Mouse (Mus musculus) liver, embryonic 11.5 days (tissue): ENCODE data around the gene Cars. TPM values are rescaled to one million over a fixed set of nuclear protein-coding genes. Genes with fewer than 3 reads are reported as not detected.

Source experiments
- ATAC-seq: fragments of 200-750 bp; cut with Nextera tagmentation; replicated peaks from 2 replicates; pipeline ENCODE4 v1.8.0; 2017; ENCODE audit warnings: moderate number of reproducible peaks, mild to moderate bottlenecking, moderate TSS enrichment, moderate library complexity; ENCODE audit not compliant: low FRiP score
- DNase-seq: peaks from one replicate; pipeline ENCODE4 v3.0.0-alpha.2; 2017; ENCODE audit warnings: low spot score
- H3K27ac ChIP-seq: fragments of 300-500 bp; sonication (generic); 2 replicates; pipeline ENCODE4 v1.5.1; 2014; ENCODE audit warnings: mild to moderate bottlenecking, low read depth, low read length, control low read depth
- H3K27me3 ChIP-seq: fragments of 300-500 bp; sonication (generic); replicated peaks from 2 replicates; pipeline ENCODE4 v1.6.1; 2014; ENCODE audit warnings: low read length, mixed read lengths; ENCODE audit not compliant: control insufficient read depth, insufficient read depth
- H3K36me3 ChIP-seq: fragments of 300-500 bp; sonication (generic); 2 replicates; pipeline ENCODE4 v1.6.1; 2014; ENCODE audit warnings: mild to moderate bottlenecking, low read length, moderate library complexity, mixed read lengths; ENCODE audit not compliant: control insufficient read depth, insufficient read depth
- H3K4me1 ChIP-seq: fragments of 300-500 bp; sonication (generic); replicated peaks from 2 replicates; pipeline ENCODE4 v1.6.1; 2014; ENCODE audit warnings: low read length, mixed read lengths; ENCODE audit not compliant: control insufficient read depth, insufficient read depth
- H3K4me2 ChIP-seq: fragments of 300-500 bp; sonication (generic); 2 replicates; pipeline ENCODE4 v1.6.1; 2014; ENCODE audit warnings: mild to moderate bottlenecking, control low read depth, moderate library complexity
- H3K4me3 ChIP-seq: fragments of 300-500 bp; sonication (generic); 2 replicates; pipeline ENCODE4 v1.5.1; 2014; ENCODE audit warnings: low read depth, low read length, control low read depth
- H3K9ac ChIP-seq: fragments of 300-500 bp; sonication (generic); 2 replicates; pipeline ENCODE4 v1.6.1; 2014; ENCODE audit warnings: low read depth, low read length, control low read depth
- H3K9me3 ChIP-seq: fragments of 300-500 bp; sonication (generic); 2 replicates; pipeline ENCODE4 v1.6.1; 2016; ENCODE audit warnings: low read length, inconsistent platforms, mixed read lengths; ENCODE audit not compliant: control insufficient read depth
- WGBS: fragments of 180-500 bp; shearing (Covaris S2); extraction: QIAGEN DNeasy Blood & Tissue Kit; methylation state at CpG from one replicate; pipeline ENCODE4 v1.1.7; 2014; 5-methylcytosine and 5-hydroxymethylcytosine counted together
- polyA plus RNA-seq: library from polyadenylated mRNA; unstranded; fragments of >200 nt; fragmentation: Nextera tagmentation; extraction: Ambion mirVana; gene quantifications from 2 replicates; pipeline ENCODE4 v1.2.1, GENCODE M21; 2014

The Cars gene
- polyA plus RNA-seq, 1 experiment from 2014 or later: 100 TPM

DNA sequence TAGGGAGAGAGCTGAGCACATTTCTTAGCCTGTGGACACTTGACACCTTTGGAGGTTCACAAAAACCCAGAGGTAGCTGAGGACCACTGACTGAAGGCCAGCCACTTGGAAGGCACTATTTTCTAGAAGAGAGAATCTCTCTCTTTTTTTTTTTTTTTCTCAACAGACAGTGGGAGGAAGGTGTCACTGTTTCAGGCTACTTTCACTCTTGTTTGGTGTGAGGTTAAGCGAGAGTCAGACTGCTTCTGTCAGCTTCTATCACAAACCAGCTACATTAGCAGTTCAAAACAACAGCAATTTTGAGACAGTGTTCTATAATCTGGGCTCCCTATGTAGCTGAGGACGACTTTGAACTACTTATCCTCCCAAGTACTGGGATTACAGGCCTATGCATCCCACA, 26.3 kb upstream of the Cars start:
- no peaks in the 10 kb centered on the region for H3K36me3 ChIP-seq
- no peaks in the 10 kb centered on the region for H3K27me3 ChIP-seq
- WGBS: 58% methylated on average over 2 of the region's 2 CpGs
- ATAC-seq (no peak), DNase-seq (no peak)
- no peaks in the 10 kb centered on the region for H3K4me1 ChIP-seq
- H3K9ac ChIP-seq: no peak overlapping the region
- H3K9me3 ChIP-seq: no peaks in the 10 kb centered on the region
- no peak overlapping the region for H3K4me2 ChIP-seq
- no peak overlapping the region for H3K4me3 ChIP-seq
- no peak overlapping the region for H3K27ac ChIP-seq

DNA sequence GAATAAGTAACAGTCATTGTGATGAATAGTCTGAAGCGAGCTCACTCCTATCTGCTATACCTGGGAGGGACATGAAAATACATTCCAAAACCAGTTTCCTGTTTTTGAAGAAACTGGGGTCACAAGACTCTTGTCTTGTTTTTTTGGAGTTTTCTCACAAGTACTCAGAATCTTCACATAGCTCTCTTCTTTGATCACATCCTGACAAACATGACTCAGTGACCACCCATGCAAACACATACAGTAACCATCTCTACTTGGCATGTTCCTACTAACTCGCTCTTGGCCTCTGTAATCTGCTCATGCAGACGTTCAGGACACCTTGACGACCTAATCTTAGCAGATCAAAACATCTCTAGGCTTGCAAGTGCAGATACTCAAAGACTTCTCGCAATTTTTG, 25.3 kb upstream of the Cars start:
- H3K4me3 ChIP-seq: no peak overlapping the region
- H3K4me2 ChIP-seq: no peak overlapping the region
- 55% methylated on average over 5 of the region's 5 CpGs for WGBS
- H3K27ac ChIP-seq: no peak overlapping the region
- H3K9ac ChIP-seq: no peak overlapping the region
- H3K4me1 ChIP-seq: no peaks in the 10 kb centered on the region
- ATAC-seq (no peak), DNase-seq (no peak)
- H3K9me3 ChIP-seq: no peaks in the 10 kb centered on the region
- no peaks in the 10 kb centered on the region for H3K36me3 ChIP-seq
- H3K27me3 ChIP-seq: no peaks in the 10 kb centered on the region

DNA sequence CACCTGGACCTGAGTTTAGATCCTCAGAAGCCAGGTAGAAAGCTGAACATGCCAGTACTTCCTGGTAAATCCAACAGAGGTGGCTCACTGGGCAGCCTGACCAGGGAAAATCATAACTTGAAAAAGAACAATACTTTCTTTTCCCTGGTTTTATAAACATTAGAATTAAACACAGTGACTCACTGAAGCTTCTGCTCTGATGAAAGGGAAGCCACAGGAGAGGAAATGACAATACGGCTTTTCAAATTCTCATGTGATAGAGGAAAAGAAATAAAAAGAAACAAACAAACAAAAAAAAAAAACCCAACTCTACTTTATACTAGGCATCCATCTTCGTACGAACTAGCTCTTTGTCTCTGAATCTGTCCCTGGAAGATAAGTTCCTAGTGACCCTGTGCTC, 24.7 kb upstream of the Cars start:
- no peaks in the 10 kb centered on the region for H3K9me3 ChIP-seq
- ATAC-seq: no peak
- no peak for DNase-seq
- no peaks in the 10 kb centered on the region for H3K27me3 ChIP-seq
- H3K4me1 ChIP-seq: no peaks in the 10 kb centered on the region
- 66% methylated on average over 3 of the region's 3 CpGs for WGBS
- no peak overlapping the region for H3K4me3 ChIP-seq
- no peak overlapping the region for H3K4me2 ChIP-seq
- H3K9ac ChIP-seq: no peak overlapping the region
- H3K27ac ChIP-seq: no peak overlapping the region
- no peaks in the 10 kb centered on the region for H3K36me3 ChIP-seq

DNA sequence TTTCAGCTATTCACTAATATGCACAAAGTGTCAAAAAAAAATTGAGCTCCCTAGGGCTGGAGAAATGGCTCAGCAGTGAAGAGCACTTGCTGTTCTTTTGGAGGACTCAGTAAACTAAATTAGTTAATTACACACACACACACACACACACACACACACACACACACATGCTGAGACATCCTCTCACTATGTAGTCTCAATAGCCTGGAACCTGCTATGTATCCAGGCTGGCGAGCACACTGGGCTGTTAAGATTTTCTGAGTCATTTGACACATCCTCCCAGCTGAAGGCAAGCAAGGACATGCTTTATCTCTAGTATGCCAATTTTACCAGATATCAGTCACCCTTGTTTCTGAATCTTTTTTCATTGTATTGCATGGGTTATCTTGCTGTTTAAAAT, 21.1 kb upstream of the Cars start:
- DNase-seq (no peak), ATAC-seq (no peak)
- no peaks in the 10 kb centered on the region for H3K36me3 ChIP-seq
- no peaks in the 10 kb centered on the region for H3K4me1 ChIP-seq
- H3K27me3 ChIP-seq: no peaks in the 10 kb centered on the region
- H3K9me3 ChIP-seq: no peaks in the 10 kb centered on the region
- H3K9ac ChIP-seq: no peak overlapping the region
- H3K27ac ChIP-seq: no peak overlapping the region
- 48% methylated on average over 1 of the region's 1 CpGs for WGBS
- H3K4me3 ChIP-seq: no peak overlapping the region
- H3K4me2 ChIP-seq: no peak overlapping the region

DNA sequence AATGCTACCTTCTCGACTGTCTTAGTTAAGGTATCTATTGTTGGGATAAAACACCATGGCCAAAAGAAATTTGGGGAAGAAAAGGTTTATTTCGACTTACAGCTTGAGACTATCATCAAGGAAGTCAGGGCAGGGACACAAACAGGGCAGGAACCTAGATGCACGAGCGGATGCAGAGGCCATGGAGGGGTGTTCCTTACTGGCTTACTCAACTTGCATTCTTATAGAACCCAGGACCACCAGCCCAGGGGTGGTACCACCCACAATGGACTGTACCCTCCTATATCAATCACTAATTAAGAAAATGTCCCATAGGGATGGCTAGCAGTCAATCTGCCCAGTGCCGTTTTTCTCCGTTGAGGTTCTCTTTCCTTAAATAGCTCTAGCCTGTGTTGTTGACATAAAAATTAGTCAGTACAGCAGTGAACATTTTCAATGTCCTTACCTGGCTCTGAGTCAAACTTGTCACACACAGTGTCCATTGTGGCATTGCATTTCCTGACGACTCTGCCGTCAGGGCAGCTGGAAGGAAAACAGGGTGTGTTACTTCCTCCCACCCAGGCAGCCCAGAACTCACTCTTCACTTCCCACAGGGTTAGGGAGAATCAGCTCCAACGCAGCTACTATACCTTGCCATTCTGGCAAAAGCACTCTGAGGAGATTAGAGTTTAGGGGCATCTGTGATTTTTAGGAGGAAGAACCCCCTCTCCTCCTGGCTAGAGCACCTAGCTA, 14.7 kb upstream of the Cars start:
- no peak overlapping the region for H3K27ac ChIP-seq
- 50% methylated on average over 9 of the region's 9 CpGs for WGBS
- H3K4me3 ChIP-seq: no peak overlapping the region
- no peaks in the 10 kb centered on the region for H3K9me3 ChIP-seq
- no peaks in the 10 kb centered on the region for H3K36me3 ChIP-seq
- no peaks in the 10 kb centered on the region for H3K27me3 ChIP-seq
- DNase-seq (no peak), ATAC-seq (no peak)
- H3K4me1 ChIP-seq: no peaks in the 10 kb centered on the region
- H3K4me2 ChIP-seq: no peak overlapping the region
- no peak overlapping the region for H3K9ac ChIP-seq

DNA sequence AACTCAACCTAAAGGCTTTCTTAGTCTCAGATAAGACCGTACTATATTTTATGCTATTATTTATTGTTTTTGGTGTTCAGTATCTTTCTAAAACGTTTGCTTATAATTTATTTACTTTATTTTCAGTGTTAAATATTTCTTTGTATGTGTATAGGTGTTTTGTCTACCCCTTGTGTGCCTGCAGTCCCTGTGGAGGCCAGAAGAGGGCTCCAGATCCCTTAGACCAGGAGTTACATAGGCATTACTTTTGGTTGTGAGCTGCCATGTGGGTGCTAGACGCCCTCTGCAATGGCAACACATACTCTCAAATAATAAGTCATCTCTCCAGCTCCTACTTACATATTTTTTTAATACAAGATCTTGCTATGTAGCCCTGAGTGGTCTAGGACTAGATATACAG, 12.3 kb upstream of the Cars start:
- Histone ChIP-seq H3K9ac (no peak overlapping the region), H3K27me3 (no peaks in the 10 kb centered on the region), H3K4me1 (no peaks in the 10 kb centered on the region), H3K9me3 (no peaks in the 10 kb centered on the region), H3K27ac (no peak overlapping the region), H3K4me2 (no peak overlapping the region), H3K4me3 (no peak overlapping the region), H3K36me3 (no peaks in the 10 kb centered on the region)
- WGBS: 51% methylated on average over 3 of the region's 3 CpGs
- ATAC-seq: no peak
- no peak for DNase-seq

DNA sequence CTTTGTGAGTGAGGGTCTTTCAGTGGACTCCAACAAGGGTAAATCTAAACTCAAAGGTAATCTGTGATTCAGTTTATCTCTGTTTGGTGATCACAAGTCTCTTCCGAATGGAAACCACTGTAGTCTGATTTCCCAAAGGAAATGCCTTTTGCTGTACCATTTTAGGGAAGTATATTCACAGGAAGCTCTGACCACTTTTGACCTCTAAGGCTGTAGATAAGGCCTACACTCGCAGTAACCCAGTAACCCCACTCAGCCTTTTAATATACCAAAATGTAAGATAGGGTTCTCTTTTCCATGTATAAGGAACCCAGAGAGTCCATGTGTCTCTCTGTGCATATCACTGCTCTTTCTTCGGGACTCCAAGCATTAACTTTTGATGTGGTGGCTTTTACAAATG, 5.4 kb upstream of the Cars start:
- no peak overlapping the region for H3K27ac ChIP-seq
- H3K27me3 ChIP-seq: no peaks in the 10 kb centered on the region
- H3K4me3 ChIP-seq: no peak overlapping the region
- no peaks in the 10 kb centered on the region for H3K9me3 ChIP-seq
- ATAC-seq: no peak
- no peak overlapping the region for H3K4me2 ChIP-seq
- WGBS: 50% methylated on average over 3 of the region's 3 CpGs
- DNase-seq: no peak
- H3K36me3 ChIP-seq: no peaks in the 10 kb centered on the region
- H3K4me1 ChIP-seq: no peaks in the 10 kb centered on the region
- no peak overlapping the region for H3K9ac ChIP-seq

DNA sequence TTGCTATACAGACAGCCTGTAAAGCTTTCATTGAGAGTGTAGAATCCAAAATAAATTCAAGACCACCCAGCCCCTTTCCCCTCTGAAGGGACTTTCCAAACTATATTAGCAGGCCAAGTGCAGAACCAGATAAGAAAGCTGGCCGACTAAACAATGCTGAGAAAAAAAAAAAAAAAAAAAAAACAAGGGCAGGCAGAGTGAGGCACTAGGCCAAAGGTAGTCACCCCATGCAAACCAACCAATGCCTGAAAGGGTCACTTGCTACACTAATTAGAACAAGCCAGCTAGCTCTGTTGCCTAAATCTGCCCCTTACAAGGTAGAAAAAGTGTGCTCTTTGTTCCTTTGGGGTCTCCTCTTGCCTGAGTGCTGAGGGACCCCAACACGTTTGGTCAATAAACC, 5.0 kb upstream of the Cars start:
- H3K4me1 ChIP-seq: no peaks in the 10 kb centered on the region
- DNase-seq: no peak
- no peaks in the 10 kb centered on the region for H3K27me3 ChIP-seq
- WGBS: 58% methylated on average over 2 of the region's 2 CpGs
- no peak overlapping the region for H3K9ac ChIP-seq
- no peak overlapping the region for H3K4me3 ChIP-seq
- no peaks in the 10 kb centered on the region for H3K36me3 ChIP-seq
- no peak overlapping the region for H3K4me2 ChIP-seq
- no peak overlapping the region for H3K27ac ChIP-seq
- H3K9me3 ChIP-seq: no peaks in the 10 kb centered on the region
- ATAC-seq: no peak

DNA sequence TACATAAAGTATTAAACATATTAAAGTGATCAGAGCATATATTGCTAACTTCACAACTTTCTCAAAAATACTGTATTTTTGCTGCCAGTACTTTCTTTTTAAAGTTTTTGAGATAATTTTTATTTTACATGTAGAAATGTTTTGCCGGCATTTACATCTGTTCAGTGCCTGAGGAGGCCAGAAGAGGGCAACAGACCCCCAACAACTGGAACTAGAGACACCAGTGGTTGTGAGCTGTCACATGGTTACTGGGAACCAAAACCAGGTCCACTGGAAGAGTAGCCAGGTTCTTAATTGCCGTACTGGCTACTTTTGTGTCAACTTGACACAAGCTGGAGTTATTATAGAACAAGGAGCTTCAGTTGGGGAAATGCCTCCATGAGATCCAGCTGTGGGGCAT, 1.8 kb upstream of the Cars start:
- peaks cover 2% of the 10 kb centered on the region; the same call in 1 of the 2 replicates for H3K36me3 ChIP-seq
- H3K4me1 ChIP-seq: peaks cover 8% of the 10 kb centered on the region
- 72% methylated on average over 2 of the region's 2 CpGs for WGBS
- H3K9ac ChIP-seq: no peak overlapping the region
- no peak overlapping the region for H3K4me3 ChIP-seq
- H3K27ac ChIP-seq: no peak overlapping the region
- no peak for ATAC-seq
- no peaks in the 10 kb centered on the region for H3K27me3 ChIP-seq
- no peak overlapping the region for H3K4me2 ChIP-seq
- H3K9me3 ChIP-seq: no peaks in the 10 kb centered on the region
- DNase-seq: no peak
